Mouse (Mus musculus): ENCODE data around the gene Kmt2d.

DNA sequence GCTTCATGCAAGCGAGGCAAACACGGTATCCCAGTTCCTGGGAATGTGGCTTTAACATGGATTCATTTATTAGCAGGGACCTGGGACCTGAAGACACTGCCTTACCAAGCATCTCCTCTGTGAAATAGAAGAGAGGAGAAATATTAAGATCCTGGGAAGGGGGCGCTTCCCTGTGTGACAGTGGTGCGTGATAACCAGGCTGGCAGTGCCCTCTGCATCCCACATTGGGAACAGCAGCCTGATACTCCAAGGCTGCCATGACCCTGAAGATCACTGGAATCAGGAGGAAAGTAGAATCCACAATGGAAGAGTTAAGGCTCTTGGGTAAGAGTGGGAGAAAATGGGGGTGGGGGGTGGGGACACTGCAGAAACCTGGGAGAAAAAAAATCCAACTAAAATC lies 83.1 kb downstream of the Kmt2d start:
- no peak for TF ChIP-seq POLR2A (IDR thresholded peaks at IDR 0.05; ENCODE audit: low read depth, low read length)
- TF ChIP-seq CTCF (conservative IDR thresholded peaks at IDR 0.05; ENCODE audit: insufficient read depth, insufficient read length, low read depth, low read length): peak; percentile 52; the same call in 1 of the 2 replicates

Data from kidney, adult 2 months (tissue).